Mouse (Mus musculus) thymus, adult 2 months (tissue): ENCODE data around the gene Itga6. TPM values are rescaled to one million over a fixed set of nuclear protein-coding genes. Genes with fewer than 3 reads are reported as not detected.

Source experiments
- DNase-seq: peaks from one replicate; pipeline ENCODE4 v3.0.0; 2021
- H3K27ac ChIP-seq: fragments of 200-500 bp; 2 replicates; pipeline ENCODE4 v1.5.1; 2012; ENCODE audit warnings: low read length, control low read depth; ENCODE audit not compliant: control insufficient read depth, insufficient read depth
- H3K27me3 ChIP-seq: fragments of 200-500 bp; 2 replicates; pipeline ENCODE4 v1.6.1; 2012; ENCODE audit warnings: mild to moderate bottlenecking, low read length, moderate library complexity, mixed read lengths; ENCODE audit not compliant: control insufficient read depth, insufficient read depth
- H3K36me3 ChIP-seq: fragments of 200-500 bp; 2 replicates; pipeline ENCODE4 v1.6.1; 2012; ENCODE audit warnings: mild to moderate bottlenecking, low read length, moderate library complexity; ENCODE audit not compliant: control insufficient read depth, insufficient read depth
- H3K4me1 ChIP-seq: fragments of 200-500 bp; replicated peaks from 2 replicates; pipeline ENCODE4 v1.6.1; 2012; ENCODE audit warnings: low read length; ENCODE audit not compliant: control insufficient read depth, insufficient read depth
- H3K4me3 ChIP-seq: fragments of 200-500 bp; 2 replicates; pipeline ENCODE4 v1.5.1; 2012; ENCODE audit warnings: mild to moderate bottlenecking, low read length, control low read depth, moderate library complexity; ENCODE audit not compliant: control insufficient read depth, insufficient read depth
- CTCF ChIP-seq: fragments of 200-500 bp; IDR thresholded peaks from 2 replicates; pipeline ENCODE4 v1.5.1; 2012; ENCODE audit warnings: mild to moderate bottlenecking, control low read depth, low read length, moderate library complexity, borderline replicate concordance; ENCODE audit not compliant: control insufficient read depth, poor library complexity, insufficient read depth; ENCODE audit errors: extremely low read depth
- POLR2A ChIP-seq: fragments of 200-500 bp; IDR thresholded peaks from 2 replicates; pipeline ENCODE4 v1.6.1; 2012; ENCODE audit warnings: mild to moderate bottlenecking, low read length, control low read depth, moderate library complexity; ENCODE audit not compliant: control insufficient read depth, poor library complexity, insufficient read depth; ENCODE audit errors: extremely low read depth
- WGBS: fragments of 180-500 bp; shearing (Covaris S2); methylation state at CpG from one replicate; pipeline ENCODE4 v1.1.7; 2018; 5-methylcytosine and 5-hydroxymethylcytosine counted together
- polyA plus RNA-seq: library from polyadenylated mRNA; depleted of rRNA; stranded (reverse); fragments of >200 nt; gene quantifications from 2 replicates; pipeline ENCODE4 v1.2.3, GENCODE M21; 2012

Itga6 gene
- polyA plus RNA-seq, 1 experiment, result 38.2 TPM

DNA sequence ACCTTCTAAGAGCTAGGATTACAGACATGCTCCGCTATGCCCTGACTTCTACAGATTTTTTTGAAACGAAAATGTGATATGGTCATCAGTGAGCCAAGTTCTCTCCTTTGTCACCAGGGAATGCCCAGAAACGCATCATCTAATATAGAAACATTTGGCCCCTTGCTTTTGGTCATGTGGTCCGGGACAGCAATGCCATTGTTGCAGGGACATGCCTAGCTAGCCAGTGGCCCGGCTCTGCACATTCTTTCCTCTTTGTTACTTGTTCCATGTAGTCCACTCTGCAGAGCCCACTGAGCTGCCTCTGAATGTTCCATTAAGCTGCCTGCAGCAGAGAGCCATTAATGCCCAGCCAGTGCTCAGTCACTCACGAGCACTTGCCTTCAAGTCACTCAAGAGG, 34.6 kb downstream of the Itga6 start:
- 91% methylated on average over 6 of the region's 6 CpGs for WGBS
- Histone ChIP-seq H3K36me3 (no peaks in the 10 kb centered on the region), H3K4me1 (no peaks in the 10 kb centered on the region), H3K27me3 (no peaks in the 10 kb centered on the region), H3K4me3 (no peak overlapping the region), H3K27ac (no peak overlapping the region)
- no peak for TF ChIP-seq POLR2A
- TF ChIP-seq CTCF, result no peak
- no peak for DNase-seq

GRCm38 (mm10) chr2:71785260-71785659, 39.8 kb downstream of the Itga6 start:
- DNase-seq, result peak; percentile 47
- WGBS, result 12% methylated on average over 3 of the region's 3 CpGs
- no peaks in the 10 kb centered on the region for H3K36me3 ChIP-seq
- H3K4me1 ChIP-seq, result peaks cover 15% of the 10 kb centered on the region
- no peaks in the 10 kb centered on the region for H3K27me3 ChIP-seq
- no peak overlapping the region for H3K4me3 ChIP-seq
- H3K27ac ChIP-seq, result no peak overlapping the region
- TF ChIP-seq CTCF (no peak), POLR2A (no peak)

DNA sequence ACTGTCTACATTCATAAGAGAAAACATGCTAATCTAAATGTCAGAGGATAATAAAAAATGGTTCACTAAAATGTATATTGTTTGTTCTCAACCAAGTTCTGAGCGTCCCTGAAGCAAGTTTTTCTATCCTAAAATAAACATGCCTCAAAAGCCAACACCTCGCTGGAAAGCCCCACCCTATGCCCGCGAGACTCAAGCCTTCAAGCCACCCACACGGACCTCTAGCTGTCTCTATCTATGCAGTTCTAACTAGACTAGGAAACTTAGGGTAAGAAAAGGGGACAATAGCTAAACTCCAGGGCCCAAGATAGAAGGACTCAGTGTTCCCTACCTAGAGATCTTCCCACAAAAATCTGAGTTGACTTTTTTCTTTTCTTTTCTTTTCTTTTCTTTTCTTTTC, 40.6 kb downstream of the Itga6 start:
- DNase-seq, result no peak
- Histone ChIP-seq H3K27me3 (no peaks in the 10 kb centered on the region), H3K4me3 (no peak overlapping the region), H3K27ac (peak overlapping the region; percentile 38; the same call in 1 of the 2 replicates), H3K4me1 (peaks cover 21% of the 10 kb centered on the region), H3K36me3 (no peaks in the 10 kb centered on the region)
- 44% methylated on average over 5 of the region's 5 CpGs for WGBS
- TF ChIP-seq POLR2A, result 0 out of 2 replicates have a peak, but pooled peaks have one; percentile 2
- TF ChIP-seq CTCF, result no peak

DNA sequence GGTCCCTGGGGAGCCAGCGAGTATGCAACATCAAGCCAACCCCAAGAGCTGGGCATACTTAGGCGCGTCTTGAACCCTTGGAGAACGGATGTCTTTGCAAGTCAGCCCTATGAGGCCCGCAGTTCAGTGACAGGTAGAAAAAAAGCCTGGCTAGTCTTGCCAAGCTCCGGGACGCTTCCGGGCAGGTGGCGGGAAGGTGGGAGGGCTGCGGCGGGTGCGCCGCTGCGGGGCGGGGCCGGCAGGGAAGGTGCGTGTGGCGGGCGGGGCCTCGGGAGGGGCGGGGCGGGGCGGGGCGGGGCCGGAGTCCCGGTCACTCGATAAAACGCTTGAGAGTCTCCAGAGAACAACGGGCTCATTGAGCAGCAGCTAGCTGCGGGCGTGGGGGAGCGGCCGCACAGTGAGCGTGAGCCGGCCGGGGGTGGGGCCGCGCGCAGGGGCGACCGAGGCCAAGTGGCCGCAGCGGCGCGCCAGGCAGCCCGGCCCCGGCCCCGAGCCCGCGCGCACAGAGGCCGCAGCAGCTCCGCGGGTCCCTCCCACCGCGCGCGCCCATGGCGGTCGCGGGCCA, 41.3 kb downstream of the Itga6 start:
- Histone ChIP-seq H3K4me1 (peaks cover 21% of the 10 kb centered on the region), H3K27ac (peak overlapping the region; percentile 57; the same call in 1 of the 2 replicates), H3K4me3 (peak overlapping the region; percentile 86), H3K36me3 (no peaks in the 10 kb centered on the region), H3K27me3 (no peaks in the 10 kb centered on the region)
- under 1% methylated on average over 46 of the region's 61 CpGs for WGBS
- TF ChIP-seq CTCF (no peak), POLR2A (0 out of 2 replicates have a peak, but pooled peaks have one; percentile 29)
- DNase-seq, result peak; percentile 81

GRCm38 (mm10) chr2:71787156-71787590, 41.8 kb downstream of the Itga6 start:
- Histone ChIP-seq H3K4me1 (peaks cover 21% of the 10 kb centered on the region), H3K27me3 (no peaks in the 10 kb centered on the region), H3K36me3 (no peaks in the 10 kb centered on the region), H3K4me3 (peak overlapping the region; percentile 86), H3K27ac (peak overlapping the region; percentile 20)
- peak; percentile 67 for DNase-seq
- under 1% methylated on average over 40 of the region's 40 CpGs for WGBS
- no peak for TF ChIP-seq CTCF
- no peak for TF ChIP-seq POLR2A

GRCm38 (mm10) chr2:71787591-71788460, 42.4 kb downstream of the Itga6 start:
- peak; percentile 67 for DNase-seq
- TF ChIP-seq CTCF (no peak), POLR2A (no peak)
- Histone ChIP-seq H3K4me3 (peak overlapping the region; percentile 86), H3K36me3 (no peaks in the 10 kb centered on the region), H3K4me1 (peaks cover 21% of the 10 kb centered on the region), H3K27me3 (no peaks in the 10 kb centered on the region), H3K27ac (peak overlapping the region; percentile 20)
- WGBS, result 20% methylated on average over 32 of the region's 32 CpGs
